Mouse (Mus musculus) midbrain, embryonic 16.5 days (tissue): ENCODE data around the gene Adap1. TPM values are rescaled to one million over a fixed set of nuclear protein-coding genes. Genes with fewer than 3 reads are reported as not detected.

Experiments used
- ATAC-seq: fragments of 200-750 bp; cut with Nextera tagmentation; 2 replicates; pipeline ENCODE4 v1.8.0; 2017; ENCODE audit warnings: moderate TSS enrichment
- H3K27ac ChIP-seq: fragments of 300-500 bp; sonication (generic); 2 replicates; pipeline ENCODE4 v1.5.1; 2014; ENCODE audit warnings: mild to moderate bottlenecking, low read length, mixed read lengths
- H3K27me3 ChIP-seq: fragments of 300-500 bp; sonication (generic); 2 replicates; pipeline ENCODE4 v1.6.1; 2014; ENCODE audit warnings: low read depth, low read length, mixed read lengths; ENCODE audit not compliant: control insufficient read depth, insufficient read depth
- H3K36me3 ChIP-seq: fragments of 300-500 bp; sonication (generic); 2 replicates; pipeline ENCODE4 v1.6.1; 2014; ENCODE audit warnings: mild to moderate bottlenecking, low read length, moderate library complexity, mixed read lengths; ENCODE audit not compliant: control insufficient read depth, insufficient read depth
- H3K4me1 ChIP-seq: fragments of 300-500 bp; sonication (generic); 2 replicates; pipeline ENCODE4 v1.6.1; 2014; ENCODE audit warnings: mild to moderate bottlenecking, low read length, mixed read lengths; ENCODE audit not compliant: control insufficient read depth, insufficient read depth
- H3K4me2 ChIP-seq: fragments of 300-500 bp; sonication (generic); 2 replicates; pipeline ENCODE4 v1.6.1; 2014; ENCODE audit warnings: mild to moderate bottlenecking, low read length, mixed read lengths
- H3K4me3 ChIP-seq: fragments of 300-500 bp; sonication (generic); 2 replicates; pipeline ENCODE4 v1.5.1; 2014; ENCODE audit warnings: low read depth, mild to moderate bottlenecking, low read length, moderate library complexity, mixed read lengths
- H3K9ac ChIP-seq: fragments of 300-500 bp; sonication (generic); 2 replicates; pipeline ENCODE4 v1.6.1; 2014; ENCODE audit warnings: low read depth, low read length, mixed read lengths
- H3K9me3 ChIP-seq: fragments of 300-500 bp; sonication (generic); replicated peaks from 2 replicates; pipeline ENCODE4 v1.6.1; 2014; ENCODE audit warnings: mild to moderate bottlenecking, low read length, mixed read lengths; ENCODE audit not compliant: control insufficient read depth, poor library complexity, severe bottlenecking
- WGBS: fragments of 180-500 bp; shearing (Covaris S2); extraction: QIAGEN DNeasy Blood & Tissue Kit; methylation state at CpG from one replicate; pipeline ENCODE4 v1.1.7; 2014; 5-methylcytosine and 5-hydroxymethylcytosine counted together
- polyA plus RNA-seq: library from polyadenylated mRNA; unstranded; fragments of >200 nt; fragmentation: Nextera tagmentation; extraction: Ambion mirVana; gene quantifications from 2 replicates; pipeline ENCODE4 v1.2.1, GENCODE M21; 2015

The Adap1 gene
- polyA plus RNA-seq, 1 experiment from 2014 or later, result 68.5 TPM

DNA sequence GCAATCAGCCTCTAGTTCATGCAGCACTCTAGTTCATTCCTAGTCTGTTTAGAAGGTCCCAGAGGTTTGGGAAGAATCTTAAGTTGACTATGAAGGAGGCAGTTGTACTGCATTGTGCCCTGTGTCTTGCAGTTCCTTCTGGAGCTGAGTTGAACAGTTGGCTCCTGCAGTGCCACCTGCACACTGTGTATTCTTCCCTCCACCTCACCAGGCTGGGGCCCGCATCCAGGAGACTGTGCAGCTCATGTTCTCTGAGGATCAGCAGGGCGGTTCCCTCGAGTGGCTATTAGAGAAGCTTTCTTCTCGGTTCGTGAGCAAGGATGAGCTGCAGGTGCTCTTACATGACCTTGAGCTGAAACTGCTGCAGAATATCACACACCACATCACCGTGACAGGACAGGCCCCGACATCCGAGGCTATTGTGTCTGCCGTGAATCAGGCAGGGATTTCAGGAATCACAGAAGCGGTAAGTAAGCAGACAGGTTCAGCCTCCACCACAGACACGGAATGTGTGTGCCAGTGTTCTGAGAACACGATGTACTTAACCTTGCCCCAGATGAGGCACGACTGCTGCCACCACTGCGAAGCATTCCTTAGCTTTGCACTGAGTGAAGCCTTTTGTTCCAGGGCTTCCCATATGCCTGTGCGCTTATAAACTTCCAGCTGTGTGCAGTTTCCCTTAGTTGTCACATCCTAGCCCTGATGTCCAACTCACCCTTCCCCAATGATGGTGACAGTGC lies 84.2 kb downstream of the Adap1 start:
- no peaks in the 10 kb centered on the region for H3K4me1 ChIP-seq
- 88% methylated on average over 15 of the region's 15 CpGs for WGBS
- no peaks in the 10 kb centered on the region for H3K9me3 ChIP-seq
- no peak overlapping the region for H3K4me2 ChIP-seq
- no peak overlapping the region for H3K9ac ChIP-seq
- H3K27ac ChIP-seq, result no peak overlapping the region
- no peak for ATAC-seq
- no peaks in the 10 kb centered on the region for H3K27me3 ChIP-seq
- H3K4me3 ChIP-seq, result no peak overlapping the region
- H3K36me3 ChIP-seq, result peaks cover 44% of the 10 kb centered on the region

- no peak overlapping the region for H3K9ac ChIP-seq
- H3K27me3 ChIP-seq, result no peaks in the 10 kb centered on the region
- no peak overlapping the region for H3K27ac ChIP-seq
- H3K36me3 ChIP-seq, result peaks cover 42% of the 10 kb centered on the region
- ATAC-seq, result no peak
- 89% methylated on average over 4 of the region's 4 CpGs for whole genome bisulfite sequencing
- no peaks in the 10 kb centered on the region for H3K4me1 ChIP-seq
- H3K4me2 ChIP-seq, result no peak overlapping the region
- H3K9me3 ChIP-seq, result no peaks in the 10 kb centered on the region
- no peak overlapping the region for H3K4me3 ChIP-seq
Measured at GRCm38 (mm10) chr5:139237436-139237835, 88.0 kb downstream of the Adap1 start.

DNA sequence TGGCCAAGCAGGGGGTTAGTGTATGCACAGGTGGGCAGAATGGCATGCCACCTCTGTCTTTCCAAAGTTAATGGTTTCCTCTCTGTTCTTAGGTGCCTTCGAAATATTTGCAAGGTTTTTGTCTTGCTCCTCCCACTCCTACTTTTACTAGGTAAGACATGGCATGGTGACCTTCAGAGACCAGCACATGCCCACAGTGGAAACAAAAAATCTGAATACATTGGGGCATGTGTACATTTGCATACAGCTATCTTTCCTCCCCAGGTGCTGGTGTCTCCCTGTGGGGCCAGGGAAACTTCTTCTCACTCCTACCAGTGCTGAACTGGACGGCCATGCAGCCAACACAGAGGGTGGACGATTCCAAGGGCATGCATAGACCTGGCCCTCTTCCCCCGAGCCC lies 91.0 kb downstream of the Adap1 start:
- Histone ChIP-seq H3K4me1 (no peaks in the 10 kb centered on the region), H3K4me3 (no peak overlapping the region), H3K9ac (no peak overlapping the region), H3K27me3 (no peaks in the 10 kb centered on the region), H3K27ac (no peak overlapping the region), H3K36me3 (peaks cover 44% of the 10 kb centered on the region), H3K4me2 (no peak overlapping the region), H3K9me3 (no peaks in the 10 kb centered on the region)
- no peak for ATAC-seq
- 94% methylated on average over 4 of the region's 4 CpGs for WGBS

- Histone ChIP-seq H3K27ac (no peak overlapping the region), H3K27me3 (no peaks in the 10 kb centered on the region), H3K9ac (no peak overlapping the region), H3K4me1 (no peaks in the 10 kb centered on the region), H3K4me3 (no peak overlapping the region), H3K4me2 (no peak overlapping the region), H3K9me3 (no peaks in the 10 kb centered on the region), H3K36me3 (peaks cover 44% of the 10 kb centered on the region)
- no peak for ATAC-seq
- WGBS, result 69% methylated on average over 3 of the region's 3 CpGs
Measured at GRCm38 (mm10) chr5:139232083-139232482, 93.3 kb downstream of the Adap1 start.

DNA sequence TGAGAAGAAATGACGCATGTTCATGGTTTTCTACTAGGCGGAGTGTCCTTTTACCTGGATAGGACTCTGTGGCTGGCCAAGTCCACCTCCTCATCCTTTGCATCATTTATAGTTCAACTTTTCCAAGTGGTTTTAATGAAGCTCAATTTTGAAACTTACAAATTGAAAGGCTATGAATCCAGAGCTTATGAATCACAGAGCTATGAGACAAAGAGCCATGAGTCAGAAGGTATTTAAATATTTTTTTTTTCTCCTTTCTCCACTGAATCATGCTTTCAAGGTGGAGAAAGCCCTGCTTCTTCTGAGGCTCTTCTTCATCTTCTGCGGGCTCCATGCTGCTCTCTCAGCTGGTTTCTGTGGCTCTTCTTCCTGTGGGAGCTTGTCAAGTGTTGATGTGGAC lies 95.7 kb downstream of the Adap1 start:
- Histone ChIP-seq H3K9me3 (no peaks in the 10 kb centered on the region), H3K4me1 (no peaks in the 10 kb centered on the region), H3K4me3 (no peak overlapping the region), H3K36me3 (peaks cover 43% of the 10 kb centered on the region), H3K27me3 (no peaks in the 10 kb centered on the region), H3K27ac (no peak overlapping the region), H3K4me2 (no peak overlapping the region), H3K9ac (no peak overlapping the region)
- WGBS, result 97% methylated on average over 3 of the region's 3 CpGs
- ATAC-seq, result no peak

- H3K36me3 ChIP-seq, result peaks cover 48% of the 10 kb centered on the region
- no peaks in the 10 kb centered on the region for H3K9me3 ChIP-seq
- H3K4me2 ChIP-seq, result no peak overlapping the region
- no peak overlapping the region for H3K9ac ChIP-seq
- ATAC-seq, result no peak
- no peak overlapping the region for H3K27ac ChIP-seq
- no peaks in the 10 kb centered on the region for H3K27me3 ChIP-seq
- WGBS, result 98% methylated on average over 3 of the region's 3 CpGs
- no peak overlapping the region for H3K4me3 ChIP-seq
- H3K4me1 ChIP-seq, result no peaks in the 10 kb centered on the region
Measured at GRCm38 (mm10) chr5:139228318-139228717, 97.1 kb downstream of the Adap1 start.

- peaks cover 48% of the 10 kb centered on the region for H3K36me3 ChIP-seq
Measured at GRCm38 (mm10) chr5:139227645-139228044, 97.8 kb downstream of the Adap1 start.

DNA sequence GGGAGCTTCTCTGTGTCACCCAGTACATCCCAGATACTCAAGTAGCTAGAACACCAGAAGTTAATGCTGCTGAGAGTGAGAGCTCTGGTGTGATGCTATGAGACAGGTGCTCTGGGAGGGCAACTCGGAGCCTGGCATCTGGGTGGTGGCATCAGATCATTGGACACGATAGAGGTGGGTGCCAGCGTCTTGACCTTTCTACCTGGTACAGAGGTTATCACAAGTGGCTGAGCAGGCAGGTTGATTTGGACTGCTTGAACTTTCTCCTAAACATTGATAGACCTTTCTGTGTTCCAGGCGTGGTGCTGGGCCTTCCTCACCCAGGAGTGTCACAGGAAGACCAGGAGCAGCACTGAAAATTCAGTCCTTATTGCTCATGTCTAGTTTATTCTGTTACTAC lies 98.2 kb downstream of the Adap1 start:
- no peak overlapping the region for H3K27ac ChIP-seq
- H3K4me1 ChIP-seq, result no peaks in the 10 kb centered on the region
- no peaks in the 10 kb centered on the region for H3K27me3 ChIP-seq
- no peaks in the 10 kb centered on the region for H3K9me3 ChIP-seq
- H3K4me2 ChIP-seq, result no peak overlapping the region
- H3K36me3 ChIP-seq, result peaks cover 48% of the 10 kb centered on the region
- no peak for ATAC-seq
- WGBS, result 97% methylated on average over 4 of the region's 4 CpGs
- no peak overlapping the region for H3K9ac ChIP-seq
- H3K4me3 ChIP-seq, result no peak overlapping the region

More at GRCm38 (mm10) chr5:139227645-139228044, 97.8 kb downstream of the Adap1 start:
- H3K9ac ChIP-seq, result no peak overlapping the region
- H3K4me2 ChIP-seq, result no peak overlapping the region
- no peaks in the 10 kb centered on the region for H3K4me1 ChIP-seq
- WGBS, result 100% methylated on average over 2 of the region's 2 CpGs
- no peaks in the 10 kb centered on the region for H3K27me3 ChIP-seq
- H3K4me3 ChIP-seq, result no peak overlapping the region
- H3K27ac ChIP-seq, result no peak overlapping the region
- H3K9me3 ChIP-seq, result no peaks in the 10 kb centered on the region
- ATAC-seq, result no peak

DNA sequence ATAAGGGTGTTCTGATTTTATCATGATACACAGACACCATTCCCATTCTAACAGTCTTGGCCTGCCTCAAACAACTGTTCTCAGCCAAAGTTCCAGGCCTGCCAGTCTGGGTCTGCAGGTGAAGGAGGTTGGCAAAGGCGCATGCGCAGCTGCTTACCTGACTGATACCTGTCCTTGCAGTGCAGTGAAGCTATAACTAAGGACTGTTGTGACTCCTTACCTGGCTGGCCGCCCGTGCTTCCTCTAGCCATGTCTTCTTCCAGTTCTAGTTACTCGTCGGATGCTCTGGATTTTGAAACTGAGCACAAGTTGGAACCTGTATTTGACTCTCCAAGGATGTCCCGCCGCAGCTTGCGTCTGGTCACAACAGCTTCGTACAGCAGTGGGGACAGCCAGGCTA lies 102.1 kb downstream of the Adap1 start:
- Histone ChIP-seq H3K4me1 (no peaks in the 10 kb centered on the region), H3K4me2 (no peak overlapping the region), H3K27ac (no peak overlapping the region), H3K27me3 (no peaks in the 10 kb centered on the region), H3K9me3 (no peaks in the 10 kb centered on the region), H3K36me3 (peaks cover 35% of the 10 kb centered on the region), H3K9ac (no peak overlapping the region), H3K4me3 (no peak overlapping the region)
- no peak for ATAC-seq
- 95% methylated on average over 10 of the region's 10 CpGs for WGBS
